Mouse (Mus musculus) small intestine, adult 2 months (tissue): ENCODE measurements at regions not wholly inside any gene's neighbourhood (a gene's known extent, or its start where the extent isn't known, plus 50 kb on each side); places are given as distances from the start of the nearest gene placed in this dataset.

Source experiments
- CTCF ChIP-seq: fragments of 200-500 bp; IDR thresholded peaks from 2 replicates; pipeline ENCODE4 v1.5.1; 2012; ENCODE audit warnings: low read depth, mild to moderate bottlenecking, control low read depth, inconsistent platforms, low read length, moderate library complexity, mixed read lengths; ENCODE audit not compliant: insufficient replicate concordance, insufficient read length; ENCODE audit errors: extremely low read depth
- POLR2A ChIP-seq: fragments of 200-500 bp; IDR thresholded peaks from 2 replicates; pipeline ENCODE4 v1.6.1; 2012; ENCODE audit warnings: low read depth, mild to moderate bottlenecking, control low read depth, inconsistent platforms, low read length, moderate library complexity

- no peak for TF ChIP-seq CTCF
- no peak for TF ChIP-seq POLR2A
Measured at GRCm38 (mm10) chr14:47911546-47912545, 208.8 kb upstream of the Peli2 start.
